22 mouse cellular contexts compared by ENCODE assay signal in the genomic region with DNA sequence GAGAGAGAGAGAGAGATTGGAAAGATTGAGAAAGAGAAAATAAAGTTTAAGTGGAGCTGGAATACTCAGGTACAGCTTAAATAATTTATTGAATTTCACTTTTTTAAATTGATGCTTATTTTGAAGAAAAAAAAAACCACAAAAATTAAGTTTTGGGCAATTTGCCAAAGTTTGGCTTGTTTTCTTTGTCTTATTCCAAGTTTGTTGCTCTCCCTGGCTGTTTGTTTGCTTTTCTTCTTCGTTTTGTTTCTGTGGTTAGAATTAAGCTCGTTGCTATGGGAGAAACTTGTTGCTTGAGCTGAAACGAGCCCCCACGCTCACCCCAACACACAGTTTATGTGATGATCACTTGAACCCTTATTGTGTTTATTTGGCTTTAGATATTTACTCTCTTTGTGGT. TPM values are rescaled to one million over a fixed set of nuclear protein-coding genes. Genes with fewer than 3 reads are reported as not detected.
DNase-seq lines count a peak whose midpoint lies in the region; ATAC-seq and TF ChIP-seq lines count a peak whose summit lies in the region.
"Had no signal": no experiment of that assay in that cellular context is flagged by ENCODE, and none has a peak within 500 bp of the region (broad histone marks: within the 10 kb centered on the region; RNA-seq: fewer than 3 reads in every experiment).

No protein-coding gene starts in this region.

- H3K9ac ChIP-seq in midbrain, embryonic 11.5 days (ENCODE audit: low read length), result no peak overlapping the region
- no peak overlapping the region for H3K9ac ChIP-seq in midbrain, embryonic 16.5 days (ENCODE audit: low read depth, low read length)

- no peak for ATAC-seq in midbrain, embryonic 11.5 days (ENCODE audit: low FRiP score)
- ATAC-seq in midbrain, embryonic 16.5 days, result no peak
- ATAC-seq: activated CD4-positive, CD25-positive, alpha-beta regulatory T cell, adult 4 months; CD4-positive, CD25-positive, alpha-beta regulatory T cell, adult 4 months; Patski had no signal

- no peak overlapping the region for H3K4me3 ChIP-seq in midbrain, embryonic 11.5 days (ENCODE audit: low read depth, low read length)
- H3K4me3 ChIP-seq in midbrain, embryonic 16.5 days (ENCODE audit: low read depth, low read length), result no peak overlapping the region
- no peak overlapping the region for H3K4me3 ChIP-seq in embryonic fibroblast, embryonic 13.5 days (ENCODE audit: insufficient read depth, low read length)

- no peaks in the 10 kb centered on the region for H3K27me3 ChIP-seq in midbrain, embryonic 11.5 days (ENCODE audit: control insufficient read depth, insufficient read depth, low read length)
- H3K27me3 ChIP-seq in midbrain, embryonic 16.5 days (ENCODE audit: control insufficient read depth, insufficient read depth, low read depth, low read length), result no peaks in the 10 kb centered on the region
- H3K27me3 ChIP-seq: CH12.LX had no signal

- H3K27ac ChIP-seq in midbrain, embryonic 11.5 days (ENCODE audit: low read depth, low read length), result no peak overlapping the region
- H3K27ac ChIP-seq in midbrain, embryonic 16.5 days (ENCODE audit: low read length), result no peak overlapping the region
- peak overlapping the region; percentile 34; the same call in 1 of the 2 replicates for H3K27ac ChIP-seq in embryonic fibroblast, embryonic 13.5 days (ENCODE audit: insufficient read depth, low read length)

- DNase-seq in midbrain, embryonic 11.5 days (ENCODE audit: low spot score, missing footprints), result peak; percentile 53
- peak; percentile 65 for DNase-seq in Muller cell, postnatal 12 days (ENCODE audit: inconsistent ontology term)
- DNase-seq in layer of hippocampus, postnatal 36 days, result no peak
- DNase-seq in layer of hippocampus, adult 18-20 months (ENCODE audit: low spot score in 2 of 2), result no peak
- DNase-seq: adrenal gland, adult 2 months; adrenal gland, adult 8-10 months; adrenal gland, postnatal 10 days; adrenal gland, postnatal 14 days; adrenal gland, postnatal 25 days; adrenal gland, postnatal 36 days; B cell, adult 2 months; cerebellum, adult 11 months; cerebellum, adult 11-12 months; cerebellum, adult 18-20 months; cerebellum, adult 2 months had no signal

- no peak overlapping the region for H3K4me2 ChIP-seq in midbrain, embryonic 11.5 days
- no peak overlapping the region for H3K4me2 ChIP-seq in midbrain, embryonic 16.5 days (ENCODE audit: low read length)

- WGBS in midbrain, embryonic 11.5 days, result 73% methylated on average over 4 of the region's 4 CpGs
- WGBS in midbrain, embryonic 16.5 days, result 78% methylated on average over 4 of the region's 4 CpGs

- no peaks in the 10 kb centered on the region for H3K9me3 ChIP-seq in midbrain, embryonic 11.5 days (ENCODE audit: control insufficient read depth, low read length)
- H3K9me3 ChIP-seq in midbrain, embryonic 16.5 days (replicated peaks; ENCODE audit: control insufficient read depth, low read length, poor library complexity, severe bottlenecking), result no peaks in the 10 kb centered on the region
- H3K9me3 ChIP-seq: G1E had no signal

- H3K4me1 ChIP-seq in midbrain, embryonic 11.5 days (ENCODE audit: control insufficient read depth, insufficient read depth, low read length), result no peaks in the 10 kb centered on the region
- no peaks in the 10 kb centered on the region for H3K4me1 ChIP-seq in midbrain, embryonic 16.5 days (ENCODE audit: control insufficient read depth, insufficient read depth, low read length)
- H3K4me1 ChIP-seq in embryonic fibroblast, embryonic 13.5 days (ENCODE audit: control insufficient read depth, insufficient read depth, low read length), result no peaks in the 10 kb centered on the region; the same call in 1 of the 2 replicates

- H3K36me3 ChIP-seq in midbrain, embryonic 11.5 days (ENCODE audit: control insufficient read depth, insufficient read depth, low read length), result no peaks in the 10 kb centered on the region
- no peaks in the 10 kb centered on the region for H3K36me3 ChIP-seq in midbrain, embryonic 16.5 days (ENCODE audit: control insufficient read depth, insufficient read depth, low read length)
- H3K36me3 ChIP-seq: G1E had no signal

- no peak for TF ChIP-seq CTCF in embryonic fibroblast, embryonic 13.5 days (IDR thresholded peaks at IDR 0.05; ENCODE audit: borderline replicate concordance, insufficient read depth, low read length)

- no peak for TF ChIP-seq POLR2A in embryonic fibroblast, embryonic 13.5 days (IDR thresholded peaks at IDR 0.05; ENCODE audit: low read depth, low read length)

RNA-seq across cellular contexts. Expression of gene Mrpl1, which starts 18.0 kb away (rescaled TPM):
- 22.4 and 26.3 TPM in 2 replicates for polyA plus RNA-seq in midbrain, embryonic 11.5 days (2014; fragmentation: Nextera tagmentation; extraction: Ambion mirVana)
- 15.2 and 16.5 TPM in 2 replicates for polyA plus RNA-seq in midbrain, embryonic 16.5 days (2015; fragmentation: Nextera tagmentation; extraction: Ambion mirVana)
- polyA plus RNA-seq in embryonic fibroblast, embryonic 13.5 days (2011; ENCODE audit: insufficient read length, low read depth, missing spikeins), result 14.4 TPM in 2 replicates
- total RNA-seq in layer of hippocampus, postnatal 36 days (2021), result 10 to 100 TPM; 15.8 to 17.3 TPM
- 10 to 100 TPM; 14.4 to 14.9 TPM for total RNA-seq in layer of hippocampus, adult 18-20 months (2021)

RNA-seq across cellular contexts. Expression of gene Cnot6l, which starts 27.3 kb away (rescaled TPM):
- 9.1 and 10.6 TPM in 2 replicates for polyA plus RNA-seq in midbrain, embryonic 11.5 days (2014; fragmentation: Nextera tagmentation; extraction: Ambion mirVana)
- polyA plus RNA-seq in midbrain, embryonic 16.5 days (2015; fragmentation: Nextera tagmentation; extraction: Ambion mirVana), result 12.1 and 15.3 TPM in 2 replicates
- polyA plus RNA-seq in embryonic fibroblast, embryonic 13.5 days (2011; ENCODE audit: insufficient read length, low read depth, missing spikeins), result 54.9 and 65.6 TPM in 2 replicates
- 10 to 100 TPM; 72.8 to 87.4 TPM for total RNA-seq in layer of hippocampus, postnatal 36 days (2021)
- 10 to 100 TPM; 70.1 to 80.2 TPM for total RNA-seq in layer of hippocampus, adult 18-20 months (2021)

Comparison
In these comparisons a context has a peak if more than half of its experiments do, and no peak if none do; other contexts are left out.
1. DNase-seq: peak in midbrain, embryonic 11.5 days (single experiment) and Muller cell, postnatal 12 days (single experiment); none in layer of hippocampus, postnatal 36 days (0 of 2) and layer of hippocampus, adult 18-20 months (0 of 2).